Mouse (Mus musculus) CH12.LX (cell line): Measurements from ENCODE around the gene Gm13305. TPM values are rescaled to one million over a fixed set of nuclear protein-coding genes. Genes with fewer than 3 reads are reported as not detected.
"Not testable (repeated sequence)": the region's sequence is repeated elsewhere in the genome, so short reads cannot be mapped to it uniquely, and the experiment has no call there.

Experiments used
- DNase-seq: peaks from one replicate; pipeline ENCODE4 v3.0.0-alpha.2; 2013; ENCODE audit errors: extremely low read depth
- H3K27ac ChIP-seq: 2 replicates; pipeline ENCODE4 v1.5.1; 2012; ENCODE audit warnings: low read depth, mild to moderate bottlenecking, control low read depth, moderate library complexity; ENCODE audit not compliant: insufficient read depth
- H3K27me3 ChIP-seq: replicated peaks from 2 replicates; pipeline ENCODE3; 2012; ENCODE audit warnings: inconsistent platforms
- H3K36me3 ChIP-seq, 2 experiments: replicated peaks in 1 of 2; 2 replicates each; pipeline versions ENCODE3 to v1.6.1; 2012; ENCODE audit warnings: inconsistent platforms in 1 of 2, low read length in 1 of 2, mild to moderate bottlenecking in 1 of 2, mixed read lengths in 1 of 2, moderate library complexity in 1 of 2; ENCODE audit not compliant: control insufficient read depth in 1 of 2, insufficient read depth in 1 of 2
- H3K4me1 ChIP-seq, 2 experiments: 2 replicates each; pipeline ENCODE4 v1.6.1; 2012; ENCODE audit warnings: inconsistent platforms in 1 of 2, moderate library complexity in 1 of 2; ENCODE audit not compliant: insufficient read depth in 2 of 2, control insufficient read depth in 1 of 2
- H3K4me2 ChIP-seq: 2 replicates; pipeline ENCODE4 v1.6.1; 2012; ENCODE audit warnings: low read depth, mild to moderate bottlenecking, control low read depth; ENCODE audit not compliant: poor library complexity, insufficient read depth, severe bottlenecking
- H3K4me3 ChIP-seq, 3 experiments: fragments of 150-350 bp in 1 of 3; sonication (generic) in 1 of 3; replicated peaks in 1 of 3; 2 replicates each; pipeline versions ENCODE3 to v1.5.1; 2011 to 2012; ENCODE audit warnings: low read depth in 2 of 3, low read length in 2 of 3, mild to moderate bottlenecking in 2 of 3, moderate library complexity in 2 of 3, control low read depth in 1 of 3, improper control_type of control experiment in 1 of 3, inconsistent platforms in 1 of 3, mixed read lengths in 1 of 3; ENCODE audit not compliant: poor library complexity in 1 of 3
- H3K79me2 ChIP-seq: replicated peaks from 2 replicates; pipeline ENCODE4 v1.6.1; 2012; ENCODE audit warnings: mild to moderate bottlenecking, moderate library complexity; ENCODE audit not compliant: control insufficient read depth, poor library complexity, insufficient read depth, severe bottlenecking; ENCODE audit errors: extremely low read depth
- H3K9ac ChIP-seq: 2 replicates; pipeline ENCODE4 v1.6.1; 2012; ENCODE audit warnings: low read depth, mild to moderate bottlenecking, control low read depth, moderate library complexity; ENCODE audit not compliant: insufficient read depth
- H3K9me3 ChIP-seq: replicated peaks from 2 replicates; pipeline ENCODE3; 2012; ENCODE audit warnings: low read length, inconsistent platforms, mixed read lengths
- dilution Hi-C: fragments of 300-500 bp; cut with MboI; formaldehyde crosslinking; loops from 2 replicates; pipeline ENCODE4 v1.14.3; 2020; ENCODE audit warnings: low sequenced_read_pairs; ENCODE audit not compliant: extremely low pct_unique_long_range_greater_than_20kb, extremely low pct_ligation_motif_present
- in situ Hi-C: fragments of 300-500 bp; cut with MboI; formaldehyde crosslinking; loops from 3 replicates; pipeline ENCODE4 v1.14.3; 2019; ENCODE audit warnings: low sequenced_read_pairs, low pct_ligation_motif_present, low pct_unique_long_range_greater_than_20kb, mixed read lengths
- polyA plus RNA-seq: library from polyadenylated mRNA; unstranded; fragments of >175 nt; gene quantifications from 2 replicates; pipeline ENCODE4 v1.2.1, GENCODE M21; 2012; ENCODE audit warnings: low read depth; ENCODE audit not compliant: insufficient read length
- total RNA-seq, 2 experiments: library from RNA; depleted of rRNA; stranded (reverse); fragments of 300-350 nt in 1 of 2; fragments of >200 nt in 1 of 2; gene quantifications; 2 replicates each; pipeline ENCODE4 v1.2.3; 2012 to 2014

The Gm13305 gene
- total RNA-seq (2012; rRNA removed) (not detected in 2 replicates), total RNA-seq (2014; rRNA removed) (not detected in 2 replicates), polyA plus RNA-seq (not detected in 2 replicates)

DNA sequence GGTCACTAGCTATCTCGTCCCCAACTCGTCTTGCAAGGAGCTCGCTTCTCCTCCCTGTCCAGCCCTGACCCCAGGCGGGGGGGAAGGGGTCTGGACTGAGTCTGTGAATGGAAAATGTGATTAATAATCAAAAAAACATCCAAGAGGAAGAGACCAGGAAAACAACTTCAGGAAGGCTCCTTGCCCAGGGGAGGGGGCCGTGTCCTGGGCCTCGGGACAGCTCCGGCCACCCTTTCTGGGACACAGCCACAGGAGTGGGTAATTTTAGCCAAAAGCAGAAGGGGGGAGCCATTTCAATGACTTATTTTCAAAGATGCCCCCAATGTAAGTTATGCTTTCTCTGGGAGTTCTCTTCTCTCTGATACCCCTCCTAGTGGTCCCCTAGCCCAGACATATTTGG is at the start of gene Gm13305:
Gene Gm13305 (minus strand): TSS at position 101 of the 400 bp plus-strand sequence.
- H3K27me3 ChIP-seq, H3K4me1 ChIP-seq, in situ Hi-C loops, H3K9me3 ChIP-seq, dilution Hi-C loops, H3K27ac ChIP-seq, H3K9ac ChIP-seq, H3K4me2 ChIP-seq, H3K79me2 ChIP-seq, H3K4me3 ChIP-seq, H3K36me3 ChIP-seq, DNase-seq: not testable (repeated sequence)

- H3K9ac ChIP-seq, H3K79me2 ChIP-seq, H3K27me3 ChIP-seq, H3K4me1 ChIP-seq, in situ Hi-C loops, DNase-seq, dilution Hi-C loops, H3K27ac ChIP-seq, H3K9me3 ChIP-seq, H3K4me3 ChIP-seq, H3K36me3 ChIP-seq, H3K4me2 ChIP-seq: not testable (repeated sequence)
These were observed 16.6 kb upstream of the Gm13305 start for GRCm38 (mm10) chr4:42184980-42185372.

DNA sequence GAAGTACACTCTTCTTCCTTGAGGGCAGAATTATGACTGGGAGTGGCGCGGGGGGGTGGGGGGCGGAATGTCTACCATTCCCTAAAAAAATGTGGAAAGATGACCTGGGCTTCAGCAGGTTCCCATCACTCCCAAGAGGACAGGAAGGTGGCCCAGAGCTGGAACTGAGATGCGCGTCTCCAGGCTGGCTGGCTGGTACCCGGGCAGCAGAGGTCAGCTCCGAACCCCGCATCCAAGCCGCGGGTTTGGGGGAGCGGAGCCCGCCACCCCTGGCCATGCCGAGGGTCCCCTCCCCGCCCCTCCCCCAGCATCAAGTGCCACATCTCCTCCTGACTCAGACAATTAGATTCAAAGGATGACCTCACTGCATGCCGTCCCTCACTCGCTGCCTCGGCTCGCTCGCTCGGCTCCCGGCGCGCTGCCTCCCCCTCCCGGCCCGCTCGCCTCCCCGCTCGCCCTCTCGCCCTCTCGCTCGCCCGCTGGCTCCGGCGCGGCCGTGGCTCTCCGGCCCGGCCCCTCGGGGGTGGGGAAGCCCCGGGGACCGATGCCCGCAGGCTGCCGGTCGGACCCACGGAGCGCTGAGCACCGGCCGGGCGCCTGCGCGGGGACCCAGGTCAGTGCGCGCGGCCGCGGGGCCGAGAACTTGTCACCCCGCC is 16.0 kb upstream of the Gm13305 start:
- H3K36me3 ChIP-seq, dilution Hi-C loops, H3K9me3 ChIP-seq, in situ Hi-C loops, H3K9ac ChIP-seq, H3K79me2 ChIP-seq, DNase-seq, H3K27ac ChIP-seq, H3K4me1 ChIP-seq, H3K4me2 ChIP-seq, H3K4me3 ChIP-seq, H3K27me3 ChIP-seq: not testable (repeated sequence)

GRCm38 (mm10) chr4:42183234-42184197 is 15.1 kb upstream of the Gm13305 start:
- H3K36me3 ChIP-seq, H3K4me2 ChIP-seq, H3K4me1 ChIP-seq, H3K79me2 ChIP-seq, DNase-seq, in situ Hi-C loops, H3K9me3 ChIP-seq, H3K4me3 ChIP-seq, H3K27me3 ChIP-seq, H3K27ac ChIP-seq, H3K9ac ChIP-seq, dilution Hi-C loops: not testable (repeated sequence)

- in situ Hi-C loops, H3K79me2 ChIP-seq, H3K9me3 ChIP-seq, dilution Hi-C loops, H3K4me1 ChIP-seq, H3K4me2 ChIP-seq, H3K36me3 ChIP-seq, H3K9ac ChIP-seq, H3K4me3 ChIP-seq, DNase-seq, H3K27ac ChIP-seq, H3K27me3 ChIP-seq: not testable (repeated sequence)
These were observed 9.8 kb upstream of the Gm13305 start for GRCm38 (mm10) chr4:42178243-42178642.

DNA sequence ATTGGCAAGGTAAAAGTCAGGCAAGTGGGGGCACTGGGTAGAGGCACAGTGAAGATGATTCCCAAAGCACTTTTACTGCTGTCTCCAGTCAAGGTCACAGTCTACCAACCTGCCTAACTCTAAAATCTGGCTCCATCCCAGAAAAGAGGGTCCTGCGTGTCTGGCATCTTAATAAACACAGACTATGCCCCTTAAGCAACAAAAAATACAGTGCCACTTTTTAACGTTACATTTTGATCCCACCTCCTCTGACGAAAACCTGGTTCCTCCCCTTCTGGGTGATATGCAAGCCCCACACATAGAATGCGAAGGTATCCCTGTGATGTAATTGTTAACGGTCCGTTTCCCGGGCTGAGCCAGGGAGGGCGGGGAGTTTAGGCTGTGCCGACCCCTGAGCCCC is 15.3 kb downstream of the Gm13305 start, which contains the start of gene Gm13306:
Gene Gm13306 (plus strand): TSS at position 301 of the 400 bp plus-strand sequence.
- DNase-seq, H3K36me3 ChIP-seq, H3K27me3 ChIP-seq, H3K4me1 ChIP-seq, H3K27ac ChIP-seq, in situ Hi-C loops, H3K4me3 ChIP-seq, dilution Hi-C loops, H3K79me2 ChIP-seq, H3K9ac ChIP-seq, H3K4me2 ChIP-seq, H3K9me3 ChIP-seq: not testable (repeated sequence)
